Mouse (Mus musculus) lung, embryonic 15.5 days (tissue): Measurements from ENCODE around the gene Olfr464. TPM values are rescaled to one million over a fixed set of nuclear protein-coding genes. Genes with fewer than 3 reads are reported as not detected.
"Not testable (repeated sequence)": the region's sequence is repeated elsewhere in the genome, so short reads cannot be mapped to it uniquely, and the experiment has no call there.

Experiments used
- ATAC-seq: fragments of 200-750 bp; cut with Nextera tagmentation; 2 replicates; pipeline ENCODE4 v1.8.0; 2017; ENCODE audit warnings: moderate number of reproducible peaks, borderline replicate concordance; ENCODE audit not compliant: low FRiP score, low TSS enrichment; ENCODE audit errors: extremely low read depth
- H3K27ac ChIP-seq: fragments of 300-500 bp; sonication (generic); 2 replicates; pipeline ENCODE4 v1.5.1; 2015; ENCODE audit warnings: moderate library complexity, mild to moderate bottlenecking, inconsistent platforms
- H3K27me3 ChIP-seq: fragments of 300-500 bp; sonication (generic); 2 replicates; pipeline ENCODE4 v1.6.1; 2015; ENCODE audit warnings: inconsistent platforms
- H3K36me3 ChIP-seq: fragments of 300-500 bp; sonication (generic); 2 replicates; pipeline ENCODE4 v1.6.1; 2015; ENCODE audit warnings: inconsistent platforms
- H3K4me1 ChIP-seq: fragments of 300-500 bp; sonication (generic); 2 replicates; pipeline ENCODE4 v1.6.1; 2015; ENCODE audit warnings: inconsistent platforms
- H3K4me2 ChIP-seq: fragments of 300-500 bp; sonication (generic); 2 replicates; pipeline ENCODE4 v1.6.1; 2015; ENCODE audit warnings: inconsistent platforms, mild to moderate bottlenecking, moderate library complexity
- H3K4me3 ChIP-seq: fragments of 300-500 bp; sonication (generic); 2 replicates; pipeline ENCODE4 v1.5.1; 2015; ENCODE audit warnings: mild to moderate bottlenecking, inconsistent platforms
- H3K9ac ChIP-seq: fragments of 300-500 bp; sonication (generic); 2 replicates; pipeline ENCODE4 v1.6.1; 2015; ENCODE audit warnings: inconsistent platforms
- H3K9me3 ChIP-seq: fragments of 300-500 bp; sonication (generic); 2 replicates; pipeline ENCODE4 v1.6.1; 2016; ENCODE audit warnings: inconsistent platforms
- WGBS: fragments of 180-500 bp; shearing (Covaris S2); methylation state at CpG from one replicate; pipeline ENCODE4 v1.1.7; 2015; 5-methylcytosine and 5-hydroxymethylcytosine counted together
- polyA plus RNA-seq: library from polyadenylated mRNA; unstranded; fragments of >200 nt; fragmentation: Nextera tagmentation; extraction: Ambion mirVana; gene quantifications from 2 replicates; pipeline ENCODE4 v1.2.1, GENCODE M21; 2015

Gene Olfr464
- polyA plus RNA-seq, 1 experiment from 2014 or later, result not detected

DNA sequence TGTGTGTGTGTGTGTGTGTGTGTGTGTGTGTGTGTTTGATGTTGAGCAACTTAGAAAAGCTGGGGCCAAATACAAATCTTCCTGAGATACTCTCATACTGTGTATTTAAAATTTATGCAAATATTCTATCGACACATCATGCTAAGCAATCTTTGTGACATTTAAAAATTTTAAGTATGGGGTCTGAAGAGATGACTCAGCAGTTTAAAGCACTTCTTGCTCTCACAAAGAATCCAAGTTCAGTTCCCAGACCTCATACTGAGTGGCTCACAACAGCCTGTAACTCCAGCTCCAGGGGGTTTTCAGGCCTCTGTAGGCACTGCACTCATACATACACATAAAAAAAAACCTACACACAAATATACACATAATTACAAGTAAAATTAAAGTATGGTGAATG, 4.8 kb downstream of the Olfr464 start:
- ATAC-seq, result no peak
- no peak overlapping the region for H3K9ac ChIP-seq
- H3K4me3 ChIP-seq, result no peak overlapping the region
- no peaks in the 10 kb centered on the region for H3K27me3 ChIP-seq
- H3K4me2 ChIP-seq, result no peak overlapping the region
- WGBS, result 71% methylated on average over 1 of the region's 1 CpGs
- H3K4me1 ChIP-seq, result no peaks in the 10 kb centered on the region
- no peaks in the 10 kb centered on the region for H3K36me3 ChIP-seq
- no peaks in the 10 kb centered on the region for H3K9me3 ChIP-seq
- H3K27ac ChIP-seq, result no peak overlapping the region

DNA sequence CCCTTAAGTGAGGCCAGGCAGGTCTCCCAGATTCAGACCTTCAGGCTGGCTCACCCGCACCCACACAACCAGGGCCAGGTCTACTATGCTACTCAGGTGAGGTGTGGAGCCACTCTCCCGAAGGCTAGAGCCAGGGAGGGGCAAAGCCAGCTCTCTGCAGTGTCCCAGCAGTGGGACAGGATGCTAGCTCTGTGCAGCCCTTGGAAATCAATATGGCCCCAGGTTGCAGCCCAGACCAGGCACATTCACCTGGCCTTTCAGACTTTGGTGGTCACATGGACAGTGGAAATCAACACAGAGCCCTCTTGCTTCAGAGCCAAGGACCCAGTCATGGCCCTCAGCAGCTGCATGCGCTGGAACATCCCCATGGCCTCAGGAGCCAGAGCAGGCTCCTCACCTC, 16.4 kb downstream of the Olfr464 start:
- Histone ChIP-seq H3K4me1 (no peaks in the 10 kb centered on the region), H3K36me3 (no peaks in the 10 kb centered on the region), H3K4me2 (no peak overlapping the region), H3K27me3 (no peaks in the 10 kb centered on the region), H3K9ac (no peak overlapping the region), H3K9me3 (no peaks in the 10 kb centered on the region), H3K27ac (no peak overlapping the region), H3K4me3 (no peak overlapping the region)
- no peak for ATAC-seq
- WGBS, result 60% methylated on average over 3 of the region's 3 CpGs

DNA sequence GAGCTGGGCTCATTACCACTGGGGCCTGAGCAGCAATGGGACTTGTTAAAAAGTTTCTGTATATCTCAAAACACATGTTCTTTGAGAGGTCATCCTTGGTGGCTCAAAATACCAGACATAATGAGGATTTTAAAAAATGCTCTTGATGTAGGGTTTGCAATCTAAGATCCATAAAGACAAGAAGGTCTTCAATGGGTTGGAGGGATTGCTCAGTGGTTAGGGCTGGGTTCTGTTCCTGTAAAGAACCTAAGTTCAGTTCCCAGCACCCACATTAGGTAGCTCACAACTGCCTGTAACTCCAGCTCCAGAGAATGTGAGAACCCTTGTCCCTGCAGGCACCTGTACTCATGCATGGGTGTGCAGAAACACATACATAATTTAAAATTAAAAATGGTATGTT, 23.5 kb downstream of the Olfr464 start, which contains the start of gene Olfr463:
Gene Olfr463 (minus strand): TSS at position 101 of the 400 bp plus-strand sequence.
- no peaks in the 10 kb centered on the region for H3K4me1 ChIP-seq
- no peak for ATAC-seq
- H3K4me2 ChIP-seq, result no peak within 1 kb of the TSS
- H3K9me3 ChIP-seq, result no peaks in the 10 kb centered on the region
- no peak within 1 kb of the TSS for H3K9ac ChIP-seq
- no peaks in the 10 kb centered on the region for H3K36me3 ChIP-seq
- no peak within 1 kb of the TSS for H3K4me3 ChIP-seq
- H3K27me3 ChIP-seq, result no peaks in the 10 kb centered on the region
- no peak within 1 kb of the TSS for H3K27ac ChIP-seq

DNA sequence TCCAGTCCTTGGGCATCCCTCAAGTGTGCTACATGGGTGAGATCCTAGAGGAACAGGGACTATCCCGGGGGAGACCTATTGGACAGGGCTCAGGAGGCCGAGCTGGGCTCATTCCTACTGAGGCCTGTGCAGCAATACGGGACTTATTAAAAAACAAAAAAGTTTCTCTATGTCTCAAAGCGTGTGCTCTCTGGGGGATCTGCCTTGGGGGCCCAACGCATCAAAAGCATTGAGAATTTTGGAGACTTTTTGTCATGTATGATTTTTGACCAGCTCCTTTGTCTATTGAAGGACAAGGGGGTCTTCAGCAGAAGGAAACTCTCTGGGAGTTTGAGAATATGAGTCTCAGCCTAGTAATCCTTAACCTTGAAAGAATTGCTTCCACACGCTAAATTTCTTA, 28.6 kb downstream of the Olfr464 start, which contains the start of gene Olfr462:
Gene Olfr462 (minus strand): TSS at position 101 of the 400 bp plus-strand sequence.
- H3K27ac ChIP-seq, result no peak within 1 kb of the TSS
- H3K4me1 ChIP-seq, result no peaks in the 10 kb centered on the region
- H3K9me3 ChIP-seq, result no peaks in the 10 kb centered on the region
- H3K4me3 ChIP-seq, result no peak within 1 kb of the TSS
- H3K4me2 ChIP-seq, result no peak within 1 kb of the TSS
- ATAC-seq, result no peak
- no peaks in the 10 kb centered on the region for H3K36me3 ChIP-seq
- no peaks in the 10 kb centered on the region for H3K27me3 ChIP-seq
- no peak within 1 kb of the TSS for H3K9ac ChIP-seq
- WGBS, result 84% methylated on average over 6 of the region's 6 CpGs

DNA sequence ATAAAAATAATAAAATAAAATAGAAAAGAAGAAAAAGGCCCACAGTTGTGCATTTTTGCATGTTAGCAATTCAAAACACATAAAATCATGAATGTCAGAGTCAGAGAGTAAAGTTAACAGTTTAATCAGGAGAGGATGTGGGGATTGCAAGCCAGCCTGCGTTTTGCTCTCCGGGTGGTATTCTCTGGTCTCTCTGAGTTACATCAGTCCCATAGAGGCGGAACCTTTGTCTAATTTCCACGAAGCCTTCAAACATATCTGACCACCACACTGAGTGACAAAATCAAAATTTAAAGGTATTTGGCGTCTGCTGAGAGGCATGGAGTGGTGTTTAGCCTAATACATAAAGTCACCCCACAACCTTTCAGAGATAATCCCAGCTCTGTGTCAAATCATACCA, 35.9 kb downstream of the Olfr464 start:
- H3K4me1 ChIP-seq, result no peaks in the 10 kb centered on the region
- WGBS, result 76% methylated on average over 5 of the region's 5 CpGs
- no peak overlapping the region for H3K4me2 ChIP-seq
- no peaks in the 10 kb centered on the region for H3K9me3 ChIP-seq
- no peak overlapping the region for H3K27ac ChIP-seq
- no peak overlapping the region for H3K4me3 ChIP-seq
- H3K27me3 ChIP-seq, result no peaks in the 10 kb centered on the region
- ATAC-seq, result no peak
- no peak overlapping the region for H3K9ac ChIP-seq
- no peaks in the 10 kb centered on the region for H3K36me3 ChIP-seq

DNA sequence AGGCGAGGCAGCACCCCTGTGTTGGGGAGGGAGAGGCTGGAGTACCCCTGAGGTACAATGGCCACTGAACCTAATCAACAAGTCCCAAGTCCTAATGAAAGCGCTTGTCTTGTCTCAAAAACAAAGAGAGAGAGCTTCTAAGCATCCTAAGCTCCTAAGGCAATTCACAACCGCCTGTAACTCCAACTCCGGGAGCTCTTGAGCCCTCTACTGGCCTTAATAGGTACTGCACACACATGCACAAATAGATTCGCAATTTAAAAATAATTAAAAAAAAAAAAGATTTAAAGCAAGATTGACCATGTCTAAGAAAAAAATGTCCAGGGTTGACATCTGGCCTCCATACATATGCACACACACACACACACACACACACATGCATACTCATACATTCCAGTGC, 37.3 kb downstream of the Olfr464 start:
- no peak overlapping the region for H3K4me2 ChIP-seq
- H3K9me3 ChIP-seq, result no peaks in the 10 kb centered on the region
- no peaks in the 10 kb centered on the region for H3K4me1 ChIP-seq
- no peak for ATAC-seq
- H3K27ac ChIP-seq, result no peak overlapping the region
- whole genome bisulfite sequencing, result 46% methylated on average over 5 of the region's 5 CpGs
- no peak overlapping the region for H3K9ac ChIP-seq
- no peaks in the 10 kb centered on the region for H3K27me3 ChIP-seq
- H3K36me3 ChIP-seq, result no peaks in the 10 kb centered on the region
- no peak overlapping the region for H3K4me3 ChIP-seq

DNA sequence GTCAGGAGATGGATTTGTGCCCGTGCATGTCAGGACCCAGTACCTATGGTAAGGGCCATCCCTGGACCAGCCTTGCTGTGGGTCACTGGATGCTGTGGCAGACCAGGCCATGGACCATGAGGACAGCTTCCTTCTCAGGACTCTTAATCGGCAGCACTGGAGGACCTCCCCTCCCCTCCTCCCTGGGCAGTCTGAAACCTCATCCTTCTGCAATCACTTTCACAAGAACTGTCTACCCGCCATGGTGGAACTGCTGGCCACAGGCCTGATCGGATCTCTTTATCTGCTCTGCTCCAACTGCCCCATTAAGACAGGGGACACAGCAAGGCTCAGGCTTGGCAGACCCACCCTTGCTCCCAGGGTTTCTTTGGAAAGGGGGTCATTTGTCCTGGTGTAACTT, 39.1 kb downstream of the Olfr464 start:
- 45% methylated on average over 4 of the region's 4 CpGs for WGBS
- Histone ChIP-seq H3K4me2 (no peak overlapping the region), H3K27me3 (no peaks in the 10 kb centered on the region), H3K4me1 (no peaks in the 10 kb centered on the region), H3K36me3 (no peaks in the 10 kb centered on the region), H3K27ac (no peak overlapping the region), H3K4me3 (no peak overlapping the region), H3K9ac (no peak overlapping the region), H3K9me3 (no peaks in the 10 kb centered on the region)
- ATAC-seq, result no peak

DNA sequence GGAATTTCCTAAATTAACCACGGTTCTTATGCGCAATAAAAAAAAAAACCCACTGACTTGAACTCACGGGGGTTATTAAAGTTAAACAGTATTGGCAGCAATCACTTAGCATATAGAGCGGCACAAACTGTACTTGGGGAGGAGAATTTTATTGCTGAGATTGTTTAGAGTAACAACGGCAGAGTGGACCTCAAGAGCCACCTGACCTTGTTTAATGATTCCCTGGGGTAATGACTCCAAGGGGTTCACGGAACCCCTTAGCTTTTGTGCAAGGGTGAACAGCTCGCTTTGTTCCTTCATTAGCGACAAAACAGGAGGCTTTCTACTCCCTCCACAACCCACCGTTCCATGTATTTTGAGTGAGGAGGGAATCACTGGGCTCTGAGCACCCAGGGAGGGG, 40.9 kb downstream of the Olfr464 start:
- no peaks in the 10 kb centered on the region for H3K27me3 ChIP-seq
- H3K9ac ChIP-seq, result no peak overlapping the region
- no peak overlapping the region for H3K4me3 ChIP-seq
- no peak overlapping the region for H3K27ac ChIP-seq
- 62% methylated on average over 9 of the region's 9 CpGs for WGBS
- H3K4me2 ChIP-seq, result no peak overlapping the region
- no peaks in the 10 kb centered on the region for H3K36me3 ChIP-seq
- H3K4me1 ChIP-seq, result no peaks in the 10 kb centered on the region
- H3K9me3 ChIP-seq, result no peaks in the 10 kb centered on the region
- no peak for ATAC-seq

DNA sequence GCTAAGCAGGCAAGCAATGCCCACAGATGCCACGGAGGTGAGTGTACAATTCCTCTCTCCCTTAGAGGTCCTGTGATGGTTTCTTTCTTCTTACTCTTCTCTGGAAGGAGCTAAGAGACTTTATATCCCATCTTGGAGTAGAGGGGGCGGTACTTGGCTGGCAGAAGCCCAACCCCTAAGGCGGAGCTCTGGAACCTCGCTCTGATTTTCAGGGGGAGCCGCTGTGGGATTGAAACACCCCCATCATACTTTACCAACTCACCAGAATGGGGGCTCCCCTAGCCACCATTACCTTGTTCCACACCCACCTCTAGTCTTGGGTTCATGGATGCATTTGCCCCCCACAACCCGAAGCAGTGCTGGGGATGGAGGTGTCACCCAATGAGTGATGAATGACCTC, 45.3 kb downstream of the Olfr464 start, which contains the start of gene Epx:
Gene Epx (minus strand): TSS at position 101 of the 400 bp plus-strand sequence.
- H3K4me2 ChIP-seq, result no peak within 1 kb of the TSS
- ATAC-seq, result no peak
- H3K9ac ChIP-seq, result no peak within 1 kb of the TSS
- no peak within 1 kb of the TSS for H3K27ac ChIP-seq
- no peak within 1 kb of the TSS for H3K4me3 ChIP-seq
- 77% methylated on average over 6 of the region's 6 CpGs for WGBS
- no peaks in the 10 kb centered on the region for H3K27me3 ChIP-seq
- H3K36me3 ChIP-seq, result no peaks in the 10 kb centered on the region
- no peaks in the 10 kb centered on the region for H3K9me3 ChIP-seq
- no peaks in the 10 kb centered on the region for H3K4me1 ChIP-seq

DNA sequence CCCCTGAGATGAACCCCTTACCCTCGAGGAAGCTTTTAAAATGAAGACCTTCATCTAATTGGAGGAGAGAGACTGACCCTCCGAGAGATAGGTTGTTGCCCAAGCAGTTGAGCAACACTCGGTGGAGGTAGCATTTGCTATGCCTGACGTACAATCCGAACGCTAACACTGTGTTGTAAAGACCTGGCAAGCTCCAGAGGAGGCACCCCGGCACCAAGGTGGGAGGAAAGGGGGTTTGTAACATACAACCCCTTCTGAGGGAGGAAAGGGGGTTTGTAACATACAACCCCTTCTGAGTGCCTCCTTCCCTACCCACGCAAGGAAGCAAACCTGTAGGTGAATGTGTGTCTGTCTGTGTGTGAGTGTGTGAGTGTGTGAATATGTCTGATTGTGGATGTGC, 49.0 kb downstream of the Olfr464 start:
- Histone ChIP-seq H3K9me3 (no peaks in the 10 kb centered on the region), H3K4me2 (no peak overlapping the region), H3K4me1 (no peaks in the 10 kb centered on the region), H3K9ac (no peak overlapping the region), H3K36me3 (no peaks in the 10 kb centered on the region), H3K27me3 (no peaks in the 10 kb centered on the region), H3K4me3 (no peak overlapping the region), H3K27ac (no peak overlapping the region)
- WGBS, result 26% methylated on average over 8 of the region's 8 CpGs
- ATAC-seq, result no peak

DNA sequence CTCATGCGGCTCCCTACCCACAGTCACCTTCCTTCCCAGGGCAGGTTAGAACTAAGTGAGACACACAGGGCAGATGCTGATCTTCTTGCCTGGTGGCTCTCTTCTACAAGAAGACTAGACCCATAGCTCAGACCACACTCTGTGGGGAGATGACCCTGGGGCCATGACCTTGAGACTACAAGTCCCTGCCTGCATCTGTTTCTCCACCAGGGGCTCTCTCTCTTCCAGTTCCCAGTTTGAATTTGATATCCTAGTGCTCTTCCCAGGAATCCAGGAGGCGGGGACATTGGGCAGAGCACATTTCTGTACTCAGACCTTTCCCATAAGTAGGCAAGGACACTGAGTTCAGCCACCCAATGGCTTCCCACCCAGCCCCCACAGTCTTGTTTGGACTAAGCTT, 50.7 kb downstream of the Olfr464 start:
- WGBS, result 76% methylated on average over 2 of the region's 2 CpGs
- H3K36me3 ChIP-seq, result no peaks in the 10 kb centered on the region

DNA sequence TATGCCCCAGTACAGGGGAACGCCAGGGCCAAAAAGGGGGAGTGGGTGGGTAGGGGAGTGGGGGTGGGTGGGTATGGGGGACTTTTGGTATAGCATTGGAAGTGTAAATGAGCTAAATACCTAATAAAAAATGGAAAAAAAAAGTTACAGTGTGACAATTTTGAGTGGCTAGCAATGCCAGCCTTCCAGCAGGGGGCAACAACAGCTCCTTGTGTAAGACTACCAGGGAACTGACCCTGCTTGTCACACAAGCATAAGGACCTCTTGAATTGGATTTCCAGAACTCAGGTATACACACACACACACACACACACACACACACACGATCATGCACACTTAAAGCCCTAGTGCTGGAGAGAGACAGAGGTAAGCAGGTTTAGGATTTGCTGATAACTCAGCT, 53.9 kb downstream of the Olfr464 start:
- WGBS, result 70% methylated on average over 1 of the region's 2 CpGs
- H3K27me3 ChIP-seq, H3K9ac ChIP-seq, ATAC-seq, H3K4me1 ChIP-seq, H3K9me3 ChIP-seq, H3K36me3 ChIP-seq, H3K4me3 ChIP-seq, H3K27ac ChIP-seq, H3K4me2 ChIP-seq: not testable (repeated sequence)

More for the DNA sequence above, 50.7 kb downstream of the Olfr464 start:
- Histone ChIP-seq H3K4me1 (no peaks in the 10 kb centered on the region), H3K27me3 (no peaks in the 10 kb centered on the region), H3K27ac (no peak overlapping the region), H3K4me3 (no peak overlapping the region), H3K9ac (no peak overlapping the region), H3K9me3 (no peaks in the 10 kb centered on the region), H3K4me2 (no peak overlapping the region)
- ATAC-seq, result no peak
